18 mouse cellular contexts compared by ENCODE assay signal in genomic region chr8:115732401-115732800, GRCm38 (mm10).
"Had no signal": no experiment of that assay in that cellular context is flagged by ENCODE, and none has a peak within 500 bp of the region (broad histone marks: within the 10 kb centered on the region; RNA-seq: fewer than 3 reads in every experiment).

No protein-coding gene starts in this region.

- H3K9me3 ChIP-seq: limb, embryonic 10.5 days; limb, embryonic 13.5 days; liver, embryonic 12.5 days; liver, embryonic 15.5 days; lung, embryonic 15.5 days; midbrain, embryonic 12.5 days had no signal

- H3K4me1 ChIP-seq: limb, embryonic 10.5 days; liver, embryonic 12.5 days; liver, embryonic 15.5 days; lung, embryonic 15.5 days; megakaryocyte, embryonic 14.5 days had no signal

- H3K4me3 ChIP-seq: left cerebral cortex, adult 2 months; limb, embryonic 10.5 days; limb, embryonic 13.5 days; liver, embryonic 12.5 days; liver, embryonic 15.5 days; lung, embryonic 15.5 days; megakaryocyte, embryonic 14.5 days; midbrain, embryonic 12.5 days had no signal

- H3K4me2 ChIP-seq: limb, embryonic 13.5 days; liver, embryonic 12.5 days; liver, embryonic 15.5 days; lung, embryonic 15.5 days; midbrain, embryonic 12.5 days had no signal

- H3K27ac ChIP-seq: kidney, postnatal 0 days; left cerebral cortex, adult 2 months; limb, embryonic 10.5 days; limb, embryonic 13.5 days; liver, embryonic 12.5 days; liver, embryonic 15.5 days; lung, embryonic 15.5 days; midbrain, embryonic 12.5 days had no signal

- DNase-seq: kidney, postnatal 25 days; layer of hippocampus, postnatal 36 days; liver; lung, adult 18-20 months; lung, postnatal 10 days; lung, postnatal 36 days; thymus, adult 18-20 months; thymus, postnatal 36 days had no signal

- H3K27me3 ChIP-seq: limb, embryonic 13.5 days; liver, embryonic 12.5 days; liver, embryonic 15.5 days; lung, embryonic 15.5 days; megakaryocyte, embryonic 14.5 days; midbrain, embryonic 12.5 days had no signal

- H3K9ac ChIP-seq: limb, embryonic 13.5 days; liver, embryonic 12.5 days; liver, embryonic 15.5 days; lung, embryonic 15.5 days; midbrain, embryonic 12.5 days had no signal

- H3K36me3 ChIP-seq: limb, embryonic 10.5 days; limb, embryonic 13.5 days; liver, embryonic 12.5 days; liver, embryonic 15.5 days; lung, embryonic 15.5 days; midbrain, embryonic 12.5 days had no signal

- ATAC-seq: liver, embryonic 12.5 days; midbrain, embryonic 16.5 days had no signal
